Mouse (Mus musculus) forebrain, embryonic 16.5 days (tissue): Measurements from ENCODE around the gene Scn7a. TPM values are rescaled to one million over a fixed set of nuclear protein-coding genes. Genes with fewer than 3 reads are reported as not detected.

Experiments
- ATAC-seq: fragments of 200-750 bp; cut with Nextera tagmentation; 2 replicates; pipeline ENCODE4 v1.8.0; 2017; ENCODE audit warnings: mild to moderate bottlenecking, moderate library complexity
- H3K27ac ChIP-seq: fragments of 300-500 bp; sonication (generic); 2 replicates; pipeline ENCODE4 v1.5.1; 2014; ENCODE audit warnings: low read length, control low read depth
- H3K27me3 ChIP-seq: fragments of 300-500 bp; sonication (generic); replicated peaks from 2 replicates; pipeline ENCODE4 v1.6.1; 2014; ENCODE audit warnings: low read length; ENCODE audit not compliant: control insufficient read depth, insufficient read depth
- H3K36me3 ChIP-seq: fragments of 300-500 bp; sonication (generic); 2 replicates; pipeline ENCODE4 v1.6.1; 2014; ENCODE audit not compliant: control insufficient read depth, insufficient read depth
- H3K4me1 ChIP-seq: fragments of 300-500 bp; sonication (generic); replicated peaks from 2 replicates; pipeline ENCODE4 v1.6.1; 2014; ENCODE audit warnings: low read length; ENCODE audit not compliant: control insufficient read depth, insufficient read depth
- H3K4me2 ChIP-seq: fragments of 300-500 bp; sonication (generic); 2 replicates; pipeline ENCODE4 v1.6.1; 2014; ENCODE audit warnings: mild to moderate bottlenecking, low read length, control low read depth
- H3K4me3 ChIP-seq: fragments of 300-500 bp; sonication (generic); replicated peaks from 2 replicates; pipeline ENCODE4 v1.5.1; 2014; ENCODE audit warnings: mild to moderate bottlenecking, low read length, control low read depth
- H3K9ac ChIP-seq: fragments of 300-500 bp; sonication (generic); replicated peaks from 2 replicates; pipeline ENCODE4 v1.6.1; 2014; ENCODE audit warnings: low read depth, low read length, control low read depth
- H3K9me3 ChIP-seq: fragments of 300-500 bp; sonication (generic); 2 replicates; pipeline ENCODE4 v1.6.1; 2016; ENCODE audit warnings: low read length; ENCODE audit not compliant: control insufficient read depth
- WGBS: fragments of 180-500 bp; shearing (Covaris S2); extraction: QIAGEN DNeasy Blood & Tissue Kit; methylation state at CpG from one replicate; pipeline ENCODE4 v1.1.7; 2014; 5-methylcytosine and 5-hydroxymethylcytosine counted together
- polyA plus RNA-seq: library from polyadenylated mRNA; unstranded; fragments of >200 nt; fragmentation: Nextera tagmentation; extraction: Ambion mirVana; gene quantifications from 2 replicates; pipeline ENCODE4 v1.2.1, GENCODE M21; 2015

The Scn7a gene
- polyA plus RNA-seq, 1 experiment from 2014 or later = not detected

- peak; percentile 90 for ATAC-seq
- Histone ChIP-seq H3K27ac (0 out of 2 replicates have a peak within 1 kb of the TSS, but pooled peaks have one; percentile 5), H3K9ac (peak within 1 kb of the TSS; percentile 71), H3K36me3 (no peaks in the 10 kb centered on the region), H3K27me3 (no peaks in the 10 kb centered on the region), H3K4me1 (no peaks in the 10 kb centered on the region; the same call in 1 of the 2 replicates), H3K4me2 (peak within 1 kb of the TSS; percentile 73), H3K4me3 (peak within 1 kb of the TSS; percentile 54), H3K9me3 (no peaks in the 10 kb centered on the region)
- 2% methylated on average over 29 of the region's 29 CpGs for WGBS
These were observed 149.9 kb downstream of the Scn7a start, which contains the start of gene Scn9a for GRCm38 (mm10) chr2:66634580-66635359. Scn9a (minus strand) TSS chr2:66634962.

GRCm38 (mm10) chr2:66632728-66633127 is 152.0 kb downstream of the Scn7a start:
- H3K4me3 ChIP-seq = no peak overlapping the region
- no peak overlapping the region for H3K27ac ChIP-seq
- no peaks in the 10 kb centered on the region for H3K27me3 ChIP-seq
- H3K36me3 ChIP-seq = no peaks in the 10 kb centered on the region
- no peaks in the 10 kb centered on the region; the same call in 1 of the 2 replicates for H3K4me1 ChIP-seq
- ATAC-seq = 0 out of 2 replicates have a peak, but pooled peaks have one; percentile 27
- WGBS = 9% methylated on average over 5 of the region's 5 CpGs
- H3K9ac ChIP-seq = no peak overlapping the region
- H3K4me2 ChIP-seq = peak overlapping the region; percentile 1; the same call in 1 of the 2 replicates
- H3K9me3 ChIP-seq = no peaks in the 10 kb centered on the region

Other genes starting within 250 kb of the Scn7a start
- 4.1 and 7.1 TPM in 2 replicates for gene Scn9a, start 150.0 kb downstream of the Scn7a start, polyA plus RNA-seq